Mouse (Mus musculus): ENCODE data around the gene Lipe.

GRCm38 (mm10) chr7:25387811-25388440 is 10.6 kb downstream of the Lipe start:
- no peak for TF ChIP-seq CTCF (IDR thresholded peaks at IDR 0.05; ENCODE audit: control insufficient read depth, insufficient read depth, insufficient replicate concordance, low read depth, low read length)
- no peak for TF ChIP-seq POLR2A (IDR thresholded peaks at IDR 0.05; ENCODE audit: control insufficient read depth, low read depth, low read length)
